Mouse (Mus musculus) bone marrow, adult 2 months (tissue): ENCODE data around the gene Atp10a. TPM values are rescaled to one million over a fixed set of nuclear protein-coding genes. Genes with fewer than 3 reads are reported as not detected.
"Not testable (repeated sequence)": the region's sequence is repeated elsewhere in the genome, so short reads cannot be mapped to it uniquely, and the experiment has no call there.

Experiments used
- H3K27ac ChIP-seq: fragments of 200-500 bp; 2 replicates; pipeline ENCODE4 v1.5.1; 2012; ENCODE audit warnings: low read depth, mild to moderate bottlenecking, control low read depth, inconsistent platforms, low read length; ENCODE audit not compliant: control insufficient read depth, poor library complexity, insufficient read depth
- H3K4me1 ChIP-seq: fragments of 200-500 bp; 2 replicates; pipeline ENCODE4 v1.6.1; 2011; ENCODE audit warnings: low read length; ENCODE audit not compliant: control insufficient read depth, insufficient read depth
- H3K4me3 ChIP-seq: fragments of 200-500 bp; replicated peaks from 2 replicates; pipeline ENCODE3; 2011; ENCODE audit warnings: mild to moderate bottlenecking, low read depth, low read length, control low read depth; ENCODE audit not compliant: control insufficient read depth
- CTCF ChIP-seq: fragments of 200-500 bp; IDR thresholded peaks from 2 replicates; pipeline ENCODE4 v1.5.1; 2011; ENCODE audit warnings: low read length, control low read depth; ENCODE audit not compliant: control insufficient read depth, insufficient read depth
- POLR2A ChIP-seq: fragments of 200-500 bp; IDR thresholded peaks from 2 replicates; pipeline ENCODE4 v1.6.1; 2011; ENCODE audit warnings: low read depth, mild to moderate bottlenecking, control low read depth, low read length, borderline replicate concordance; ENCODE audit not compliant: control insufficient read depth
- whole genome bisulfite sequencing: fragments of 180-500 bp; shearing (Covaris S2); methylation state at CpG from one replicate; pipeline ENCODE4 v1.1.7; 2018; 5-methylcytosine and 5-hydroxymethylcytosine counted together
- polyA plus RNA-seq: library from polyadenylated mRNA; stranded (reverse); fragments of >200 nt; gene quantifications from 2 replicates; pipeline ENCODE4 v1.2.4, GENCODE M21; 2011; ENCODE audit warnings: low replicate concordance; ENCODE audit not compliant: missing spikeins, insufficient read depth, insufficient read length

Atp10a gene
- polyA plus RNA-seq, 1 experiment, result 2.5 TPM

DNA sequence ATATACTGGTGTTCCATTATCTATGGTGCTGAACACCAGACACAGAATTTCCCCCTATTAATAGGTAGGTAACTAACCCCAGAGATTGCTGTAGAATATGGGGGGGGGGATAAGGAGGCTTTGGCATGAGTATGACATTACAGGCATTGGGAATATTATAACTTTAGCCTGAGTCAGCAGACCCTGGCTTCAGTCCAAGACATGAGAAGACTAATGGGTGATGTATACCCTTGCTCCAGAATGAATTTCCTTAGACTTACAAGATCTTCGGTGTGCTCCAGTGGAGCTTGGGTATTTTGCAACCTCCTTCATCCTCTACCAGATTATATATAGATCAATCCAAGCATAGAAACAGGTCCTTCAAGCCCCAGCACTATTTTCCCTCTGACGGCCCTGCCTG lies 145.8 kb downstream of the Atp10a start:
- WGBS, result 78% methylated on average over 2 of the region's 2 CpGs
- no peak overlapping the region for H3K27ac ChIP-seq
- H3K4me3 ChIP-seq, result no peak overlapping the region
- TF ChIP-seq CTCF, result no peak
- TF ChIP-seq POLR2A, result no peak
- no peaks in the 10 kb centered on the region for H3K4me1 ChIP-seq

DNA sequence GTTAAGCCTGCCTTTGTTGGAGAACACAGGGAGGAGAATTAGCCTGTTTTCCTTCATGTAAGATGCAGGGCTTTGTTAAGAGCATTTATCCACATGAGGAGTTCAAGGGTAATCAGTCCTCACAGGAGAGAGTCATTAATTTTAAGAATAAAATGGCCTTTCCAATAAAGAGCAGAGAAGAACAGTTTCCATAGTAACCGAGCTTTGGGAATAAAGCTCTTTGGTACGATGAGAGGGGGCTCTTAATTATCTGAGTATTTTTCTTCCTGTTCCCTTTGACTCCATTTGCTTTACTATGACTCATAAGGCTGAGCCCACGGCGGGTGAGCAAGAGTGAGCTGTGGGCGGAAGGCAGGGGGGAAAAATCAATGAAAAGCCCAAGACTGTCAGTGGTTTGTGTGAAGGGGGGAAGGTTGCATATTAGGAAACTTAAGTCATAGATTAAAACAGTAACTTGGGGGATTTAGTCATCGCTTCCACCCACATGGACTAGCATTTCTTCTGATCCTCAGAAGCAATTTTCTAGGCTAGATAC lies 166.2 kb downstream of the Atp10a start:
- no peak for TF ChIP-seq CTCF
- TF ChIP-seq POLR2A, result no peak
- Histone ChIP-seq H3K27ac (no peak overlapping the region), H3K4me1 (no peaks in the 10 kb centered on the region), H3K4me3 (no peak overlapping the region)
- 76% methylated on average over 6 of the region's 6 CpGs for WGBS

DNA sequence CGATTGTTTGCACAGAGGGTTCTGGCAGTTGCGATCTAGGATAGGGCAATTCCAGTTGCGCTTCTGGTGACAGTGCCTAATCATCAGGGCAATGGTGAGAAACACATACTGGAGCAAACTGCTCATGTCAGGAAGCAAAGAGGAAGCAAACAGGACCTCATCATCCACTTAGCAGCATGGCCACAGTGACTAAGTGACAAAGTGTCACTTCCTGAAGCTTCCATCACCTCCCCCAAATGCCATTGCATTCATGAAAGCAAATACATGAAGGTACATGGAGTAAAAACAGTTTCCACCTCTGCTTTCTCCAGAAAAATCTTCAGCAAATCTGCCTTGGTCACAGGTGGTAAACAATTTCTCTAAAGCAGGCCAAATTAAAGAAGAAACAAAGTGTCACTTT lies 168.7 kb downstream of the Atp10a start:
- H3K4me3 ChIP-seq, result no peak overlapping the region
- TF ChIP-seq POLR2A (no peak), CTCF (no peak)
- H3K27ac ChIP-seq, result no peak overlapping the region
- no peaks in the 10 kb centered on the region; the same call in 1 of the 2 replicates for H3K4me1 ChIP-seq
- WGBS, result 82% methylated on average over 3 of the region's 3 CpGs

DNA sequence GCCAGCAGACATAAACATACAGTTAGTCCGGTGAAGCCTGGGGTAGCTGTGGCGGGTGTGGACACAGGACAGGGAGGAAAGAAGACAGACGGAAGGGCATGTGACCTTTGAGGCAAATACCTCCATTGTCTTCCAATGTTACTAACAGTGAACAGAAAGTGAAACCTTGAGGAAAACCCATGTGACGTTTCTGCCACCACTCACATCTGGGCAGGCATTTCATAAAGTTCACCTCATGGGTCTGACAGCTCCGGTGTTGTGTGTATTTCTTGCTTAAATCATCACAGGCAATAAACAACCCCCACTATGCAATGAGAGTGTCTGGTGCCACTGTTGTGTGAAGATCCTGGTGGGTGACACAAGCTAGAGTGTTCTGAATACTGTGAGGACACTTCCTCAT lies 173.1 kb downstream of the Atp10a start:
- Histone ChIP-seq H3K4me3 (no peak overlapping the region), H3K27ac (no peak overlapping the region), H3K4me1 (no peaks in the 10 kb centered on the region; the same call in 1 of the 2 replicates)
- WGBS, result 39% methylated on average over 5 of the region's 5 CpGs
- TF ChIP-seq POLR2A (no peak), CTCF (no peak)

DNA sequence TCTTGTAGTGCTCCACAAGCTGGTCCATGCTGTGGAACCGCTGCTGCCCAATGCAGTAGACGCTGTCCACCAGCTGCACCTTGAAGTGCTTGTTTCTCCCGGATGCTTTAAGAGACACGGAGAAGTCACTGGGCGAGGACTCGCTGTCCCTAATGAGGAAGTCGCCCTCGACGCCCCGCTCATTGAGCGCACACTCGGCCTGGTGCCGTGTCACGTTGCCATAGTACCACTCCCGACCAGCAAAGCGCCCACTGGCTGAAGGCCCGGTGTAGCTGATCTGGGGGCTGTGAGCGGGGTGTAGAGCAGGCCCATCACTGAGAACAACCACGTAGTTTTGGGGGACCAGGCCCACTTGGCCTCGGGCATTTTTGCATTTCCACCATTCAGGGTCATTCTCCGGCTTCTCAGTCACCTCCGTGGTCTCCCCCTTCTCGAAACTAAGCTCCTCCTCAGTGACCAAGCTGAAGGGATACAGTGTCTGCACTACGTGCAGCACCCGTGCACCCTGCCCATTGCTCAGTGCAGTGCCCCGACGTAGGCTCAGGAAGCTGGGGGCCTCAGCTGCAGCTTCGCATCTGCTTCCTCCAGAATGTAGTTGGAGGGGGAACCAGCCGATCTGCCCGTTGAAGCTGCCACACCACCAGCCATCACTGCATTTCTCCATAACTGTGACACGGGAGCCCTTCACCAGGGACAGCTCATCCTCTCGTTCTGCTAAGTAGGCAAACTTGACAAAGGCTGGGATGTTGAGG lies 181.1 kb downstream of the Atp10a start:
- not testable (repeated sequence) for H3K27ac ChIP-seq, H3K4me1 ChIP-seq, H3K4me3 ChIP-seq
- TF ChIP-seq POLR2A, result 0 out of 2 replicates have a peak, but pooled peaks have one; percentile 14
- WGBS, result 13% methylated on average over 32 of the region's 32 CpGs

DNA sequence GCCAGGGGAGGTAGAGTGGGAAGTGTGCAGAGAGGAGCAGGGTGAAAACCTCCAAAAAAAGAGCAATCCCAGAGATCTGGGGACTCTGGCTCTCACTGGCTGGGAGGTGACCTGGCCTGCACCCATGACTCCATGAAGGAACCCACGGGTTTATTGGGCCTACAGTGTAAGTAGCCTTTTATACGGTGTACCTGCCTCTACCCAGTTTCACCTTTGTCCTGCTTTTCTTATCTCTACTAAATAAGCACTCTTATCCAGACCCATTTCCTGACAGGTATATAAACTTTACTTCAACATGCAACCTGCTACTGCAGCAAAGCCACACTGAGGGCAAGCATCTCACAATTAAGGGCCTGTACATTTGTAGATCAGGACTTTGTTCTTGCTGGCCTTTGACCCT lies 184.4 kb downstream of the Atp10a start:
- 71% methylated on average over 2 of the region's 2 CpGs for WGBS

DNA sequence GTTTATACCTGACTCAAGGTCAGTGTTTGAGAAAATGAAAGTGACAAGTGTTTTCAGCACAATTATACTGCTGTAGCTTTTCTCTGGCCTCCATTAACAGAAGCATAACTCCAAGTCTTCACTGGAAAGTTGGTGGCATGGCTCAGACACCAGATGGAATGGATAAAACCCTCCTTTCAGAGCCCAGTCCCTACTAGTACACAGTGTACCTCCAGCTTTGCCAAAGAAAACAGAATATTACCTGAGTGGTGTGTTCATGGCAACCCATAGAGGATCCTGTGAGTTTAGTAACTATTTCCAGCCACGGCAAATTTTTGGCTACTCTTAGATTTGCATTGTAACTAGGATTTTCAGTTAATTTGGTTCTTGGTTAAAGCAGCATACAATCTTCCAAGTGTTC lies 185.1 kb downstream of the Atp10a start:
- H3K27ac ChIP-seq, result no peak overlapping the region
- 85% methylated on average over 1 of the region's 1 CpGs for WGBS

More for the DNA sequence above, 184.4 kb downstream of the Atp10a start:
- TF ChIP-seq CTCF (no peak), POLR2A (no peak)
- no peak overlapping the region for H3K27ac ChIP-seq
- H3K4me1 ChIP-seq, result no peaks in the 10 kb centered on the region
- no peak overlapping the region for H3K4me3 ChIP-seq

DNA sequence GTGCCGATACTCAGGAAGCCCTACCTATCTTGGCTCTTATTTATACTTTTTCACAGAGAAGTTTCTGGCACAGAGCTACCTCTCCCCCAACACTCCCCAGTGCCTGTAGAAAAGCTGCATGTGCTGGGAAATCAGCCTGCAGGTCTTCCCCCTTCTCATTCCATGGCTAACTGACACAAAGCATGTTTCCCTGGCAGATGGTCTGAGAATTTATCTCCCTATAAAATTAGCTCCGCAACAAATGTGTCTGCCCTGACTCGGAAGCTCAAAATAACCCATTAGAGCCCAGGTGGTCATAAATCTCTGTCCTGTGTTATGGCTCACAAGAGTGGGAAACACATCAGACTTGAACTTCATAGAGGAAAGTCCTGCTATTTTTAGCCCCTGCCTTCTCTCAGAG lies 186.9 kb downstream of the Atp10a start:
- TF ChIP-seq CTCF (no peak), POLR2A (no peak)
- 44% methylated on average over 3 of the region's 3 CpGs for WGBS

More for the DNA sequence above, 185.1 kb downstream of the Atp10a start:
- Histone ChIP-seq H3K4me1 (no peaks in the 10 kb centered on the region), H3K4me3 (no peak overlapping the region)
- TF ChIP-seq CTCF (no peak), POLR2A (no peak)

GRCm38 (mm10) chr7:58843767-58844445 lies 187.9 kb downstream of the Atp10a start:
- H3K27ac ChIP-seq, result no peak overlapping the region
- TF ChIP-seq CTCF (no peak), POLR2A (no peak)
- no peaks in the 10 kb centered on the region for H3K4me1 ChIP-seq
- no peak overlapping the region for H3K4me3 ChIP-seq
- 1% methylated on average over 9 of the region's 9 CpGs for WGBS

More for the DNA sequence above, 186.9 kb downstream of the Atp10a start:
- Histone ChIP-seq H3K27ac (no peak overlapping the region), H3K4me3 (no peak overlapping the region), H3K4me1 (no peaks in the 10 kb centered on the region)
